Mouse (Mus musculus) lung, embryonic 14.5 days (tissue): ENCODE measurements at regions not wholly inside any gene's neighbourhood (a gene's known extent, or its start where the extent isn't known, plus 50 kb on each side); places are given as distances from the start of the nearest gene placed in this dataset.

ENCODE experiments used
- ATAC-seq: fragments of 200-750 bp; cut with Nextera tagmentation; 2 replicates; pipeline ENCODE4 v1.8.0; 2017; ENCODE audit warnings: mild to moderate bottlenecking, moderate TSS enrichment, moderate library complexity; ENCODE audit not compliant: insufficient read depth
- DNase-seq: peaks from one replicate; pipeline ENCODE4 v3.0.0-alpha.2; 2015
- H3K27ac ChIP-seq: fragments of 300-500 bp; sonication (generic); 2 replicates; pipeline ENCODE4 v1.5.1; 2014; ENCODE audit warnings: low read depth, mild to moderate bottlenecking, moderate library complexity
- H3K27me3 ChIP-seq: fragments of 300-500 bp; sonication (generic); 2 replicates; pipeline ENCODE4 v1.6.1; 2014; ENCODE audit warnings: low read length, control low read depth; ENCODE audit not compliant: insufficient read depth
- H3K36me3 ChIP-seq: fragments of 300-500 bp; sonication (generic); 2 replicates; pipeline ENCODE4 v1.6.1; 2014; ENCODE audit warnings: control low read depth; ENCODE audit not compliant: insufficient read depth
- H3K4me1 ChIP-seq: fragments of 300-500 bp; sonication (generic); 2 replicates; pipeline ENCODE4 v1.6.1; 2014; ENCODE audit warnings: antibody characterized with exemption, control low read depth; ENCODE audit not compliant: insufficient read depth
- H3K4me2 ChIP-seq: fragments of 300-500 bp; sonication (generic); 2 replicates; pipeline ENCODE4 v1.6.1; 2014; ENCODE audit warnings: mild to moderate bottlenecking
- H3K4me3 ChIP-seq: fragments of 300-500 bp; sonication (generic); 2 replicates; pipeline ENCODE4 v1.5.1; 2014; ENCODE audit warnings: low read depth, low read length
- H3K9ac ChIP-seq: fragments of 300-500 bp; sonication (generic); 2 replicates; pipeline ENCODE4 v1.6.1; 2014
- H3K9me3 ChIP-seq: fragments of 300-500 bp; sonication (generic); 2 replicates; pipeline ENCODE4 v1.6.1; 2016; ENCODE audit warnings: low read depth, low read length, control low read depth
- CTCF ChIP-seq: IDR thresholded peaks from 2 replicates; pipeline ENCODE4 v1.5.1; 2016; ENCODE audit warnings: antibody characterized with exemption, low read depth
- WGBS: fragments of 180-500 bp; shearing (Covaris S2); extraction: QIAGEN DNeasy Blood & Tissue Kit; methylation state at CpG from one replicate; pipeline ENCODE4 v1.1.7; 2014; 5-methylcytosine and 5-hydroxymethylcytosine counted together

- no peak for DNase-seq
- no peak overlapping the region for H3K9ac ChIP-seq
- no peak for TF ChIP-seq CTCF
- no peak for ATAC-seq
- no peak overlapping the region for H3K4me3 ChIP-seq
- peaks cover 56% of the 10 kb centered on the region for H3K36me3 ChIP-seq
- no peaks in the 10 kb centered on the region for H3K27me3 ChIP-seq
- 84% methylated on average over 7 of the region's 7 CpGs for WGBS
- H3K4me1 ChIP-seq = no peaks in the 10 kb centered on the region
- no peak overlapping the region for H3K4me2 ChIP-seq
- no peaks in the 10 kb centered on the region for H3K9me3 ChIP-seq
- no peak overlapping the region for H3K27ac ChIP-seq
These were observed 111.8 kb upstream of the Rtl1 start for GRCm38 (mm10) chr12:109711946-109712345.

- H3K27ac ChIP-seq = no peak overlapping the region
- H3K36me3 ChIP-seq = peaks cover 61% of the 10 kb centered on the region
- H3K9ac ChIP-seq = no peak overlapping the region
- no peak overlapping the region for H3K4me2 ChIP-seq
- WGBS = 89% methylated on average over 16 of the region's 16 CpGs
- no peak for DNase-seq
- H3K4me1 ChIP-seq = no peaks in the 10 kb centered on the region
- TF ChIP-seq CTCF = no peak
- no peak overlapping the region for H3K4me3 ChIP-seq
- H3K27me3 ChIP-seq = no peaks in the 10 kb centered on the region
- no peaks in the 10 kb centered on the region for H3K9me3 ChIP-seq
- no peak for ATAC-seq
These were observed 112.3 kb upstream of the Rtl1 start for GRCm38 (mm10) chr12:109712386-109712785.

- Histone ChIP-seq H3K27ac (no peak overlapping the region), H3K27me3 (no peaks in the 10 kb centered on the region), H3K4me2 (no peak overlapping the region), H3K9ac (no peak overlapping the region), H3K4me3 (no peak overlapping the region), H3K4me1 (no peaks in the 10 kb centered on the region), H3K36me3 (peaks cover 64% of the 10 kb centered on the region), H3K9me3 (no peaks in the 10 kb centered on the region)
- no peak for ATAC-seq
- no peak for TF ChIP-seq CTCF
- WGBS = 90% methylated on average over 3 of the region's 3 CpGs
- no peak for DNase-seq
These were observed 112.9 kb upstream of the Rtl1 start for GRCm38 (mm10) chr12:109713041-109713440.

GRCm38 (mm10) chr12:109714061-109714460, 113.9 kb upstream of the Rtl1 start:
- WGBS = 89% methylated on average over 5 of the region's 5 CpGs
- ATAC-seq = no peak

GRCm38 (mm10) chr12:109716991-109717390, 116.9 kb upstream of the Rtl1 start:
- Histone ChIP-seq H3K4me2 (no peak overlapping the region), H3K36me3 (peaks cover 73% of the 10 kb centered on the region), H3K9ac (no peak overlapping the region), H3K9me3 (no peaks in the 10 kb centered on the region), H3K4me1 (no peaks in the 10 kb centered on the region), H3K27me3 (no peaks in the 10 kb centered on the region), H3K4me3 (no peak overlapping the region), H3K27ac (no peak overlapping the region)
- DNase-seq (no peak), ATAC-seq (no peak)
- TF ChIP-seq CTCF = no peak
- WGBS = 96% methylated on average over 20 of the region's 20 CpGs

More at GRCm38 (mm10) chr12:109714061-109714460, 113.9 kb upstream of the Rtl1 start:
- H3K27ac ChIP-seq = no peak overlapping the region
- no peaks in the 10 kb centered on the region for H3K27me3 ChIP-seq
- H3K36me3 ChIP-seq = peaks cover 71% of the 10 kb centered on the region
- no peak overlapping the region for H3K4me3 ChIP-seq
- no peak for TF ChIP-seq CTCF
- no peak for DNase-seq
- no peak overlapping the region for H3K4me2 ChIP-seq
- no peaks in the 10 kb centered on the region for H3K9me3 ChIP-seq
- no peak overlapping the region for H3K9ac ChIP-seq
- H3K4me1 ChIP-seq = no peaks in the 10 kb centered on the region

- Histone ChIP-seq H3K4me1 (no peaks in the 10 kb centered on the region), H3K27me3 (no peaks in the 10 kb centered on the region), H3K36me3 (peaks cover 74% of the 10 kb centered on the region), H3K4me3 (no peak overlapping the region), H3K9ac (no peak overlapping the region), H3K9me3 (no peaks in the 10 kb centered on the region), H3K4me2 (no peak overlapping the region), H3K27ac (no peak overlapping the region)
- ATAC-seq (no peak), DNase-seq (no peak)
- 88% methylated on average over 9 of the region's 9 CpGs for WGBS
- no peak for TF ChIP-seq CTCF
These were observed 117.9 kb upstream of the Rtl1 start for GRCm38 (mm10) chr12:109718036-109718435.

- no peak overlapping the region for H3K4me2 ChIP-seq
- no peaks in the 10 kb centered on the region for H3K4me1 ChIP-seq
- no peak for ATAC-seq
- no peaks in the 10 kb centered on the region for H3K27me3 ChIP-seq
- no peak overlapping the region for H3K9ac ChIP-seq
- WGBS = 95% methylated on average over 10 of the region's 10 CpGs
- no peak for DNase-seq
- TF ChIP-seq CTCF = no peak
- peaks cover 69% of the 10 kb centered on the region for H3K36me3 ChIP-seq
- H3K9me3 ChIP-seq = no peaks in the 10 kb centered on the region
- H3K4me3 ChIP-seq = no peak overlapping the region
- no peak overlapping the region for H3K27ac ChIP-seq
These were observed 138.1 kb upstream of the Rtl1 start for GRCm38 (mm10) chr12:109738201-109738600.

- 92% methylated on average over 6 of the region's 6 CpGs for WGBS
- ATAC-seq = no peak
- Histone ChIP-seq H3K9ac (no peak overlapping the region), H3K4me3 (no peak overlapping the region), H3K27ac (no peak overlapping the region), H3K9me3 (no peaks in the 10 kb centered on the region), H3K36me3 (peaks cover 70% of the 10 kb centered on the region), H3K27me3 (no peaks in the 10 kb centered on the region), H3K4me2 (no peak overlapping the region), H3K4me1 (no peaks in the 10 kb centered on the region)
- no peak for DNase-seq
- TF ChIP-seq CTCF = no peak
These were observed 138.8 kb upstream of the Rtl1 start for GRCm38 (mm10) chr12:109738911-109739310.
